Mouse (Mus musculus) hindbrain, embryonic 13.5 days (tissue): Measurements from ENCODE around the gene Neurl4. TPM values are rescaled to one million over a fixed set of nuclear protein-coding genes. Genes with fewer than 3 reads are reported as not detected.

Source experiments
- ATAC-seq: fragments of 200-750 bp; cut with Nextera tagmentation; 2 replicates; pipeline ENCODE4 v1.8.0; 2017; ENCODE audit warnings: moderate TSS enrichment; ENCODE audit not compliant: low FRiP score
- H3K27ac ChIP-seq: fragments of 300-500 bp; sonication (generic); 2 replicates; pipeline ENCODE4 v1.5.1; 2015; ENCODE audit warnings: inconsistent platforms, mild to moderate bottlenecking, moderate library complexity
- H3K27me3 ChIP-seq: fragments of 300-500 bp; sonication (generic); 2 replicates; pipeline ENCODE4 v1.6.1; 2015; ENCODE audit warnings: mild to moderate bottlenecking, inconsistent platforms
- H3K36me3 ChIP-seq: fragments of 300-500 bp; sonication (generic); 2 replicates; pipeline ENCODE4 v1.6.1; 2015; ENCODE audit warnings: mild to moderate bottlenecking, inconsistent platforms
- H3K4me1 ChIP-seq: fragments of 300-500 bp; sonication (generic); replicated peaks from 2 replicates; pipeline ENCODE4 v1.6.1; 2015; ENCODE audit warnings: inconsistent platforms
- H3K4me2 ChIP-seq: fragments of 300-500 bp; sonication (generic); 2 replicates; pipeline ENCODE4 v1.6.1; 2015; ENCODE audit warnings: inconsistent platforms, mild to moderate bottlenecking, moderate library complexity
- H3K4me3 ChIP-seq: fragments of 300-500 bp; sonication (generic); 2 replicates; pipeline ENCODE4 v1.5.1; 2015; ENCODE audit warnings: mild to moderate bottlenecking, inconsistent platforms
- H3K9ac ChIP-seq: fragments of 300-500 bp; sonication (generic); 2 replicates; pipeline ENCODE4 v1.6.1; 2015; ENCODE audit warnings: mild to moderate bottlenecking, inconsistent platforms
- H3K9me3 ChIP-seq: fragments of 300-500 bp; sonication (generic); 2 replicates; pipeline ENCODE4 v1.6.1; 2016; ENCODE audit warnings: inconsistent platforms
- WGBS: fragments of 180-500 bp; shearing (Covaris S2); methylation state at CpG from one replicate; pipeline ENCODE4 v1.1.7; 2015; 5-methylcytosine and 5-hydroxymethylcytosine counted together
- polyA plus RNA-seq: library from polyadenylated mRNA; unstranded; fragments of >200 nt; fragmentation: Nextera tagmentation; extraction: Ambion mirVana; gene quantifications from 2 replicates; pipeline ENCODE4 v1.2.1, GENCODE M21; 2015

The Neurl4 gene
- polyA plus RNA-seq, 1 experiment from 2014 or later: 22.6 TPM

DNA sequence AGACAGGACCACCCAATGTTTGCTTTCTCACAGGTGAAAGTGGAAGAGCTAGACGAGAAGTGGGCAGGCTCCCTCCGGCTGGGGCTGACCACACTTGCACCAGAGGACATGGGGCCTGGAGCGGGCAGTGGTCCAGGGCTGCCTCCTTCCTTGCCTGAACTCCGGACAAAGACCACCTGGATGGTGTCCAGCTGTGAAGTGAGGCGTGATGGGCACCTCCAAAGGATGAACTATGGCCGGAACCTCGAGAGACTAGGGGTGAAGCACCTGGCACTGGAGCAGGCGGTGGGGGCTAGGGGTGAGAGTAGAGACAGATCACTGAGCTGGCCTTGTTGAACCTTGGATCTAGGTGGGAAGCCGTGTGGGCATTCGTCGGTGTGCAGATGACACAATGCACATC lies 7.8 kb downstream of the Neurl4 start:
- ATAC-seq: no peak
- Histone ChIP-seq H3K9me3 (no peaks in the 10 kb centered on the region), H3K4me2 (no peak overlapping the region), H3K27me3 (no peaks in the 10 kb centered on the region), H3K36me3 (peaks cover 98% of the 10 kb centered on the region), H3K27ac (no peak overlapping the region), H3K4me3 (no peak overlapping the region), H3K9ac (no peak overlapping the region), H3K4me1 (peaks cover 9% of the 10 kb centered on the region)
- 94% methylated on average over 11 of the region's 11 CpGs for WGBS

- H3K27ac ChIP-seq: no peak overlapping the region
- 92% methylated on average over 5 of the region's 5 CpGs for WGBS
- no peak overlapping the region for H3K4me3 ChIP-seq
- peaks cover 93% of the 10 kb centered on the region for H3K36me3 ChIP-seq
- no peaks in the 10 kb centered on the region for H3K9me3 ChIP-seq
- no peak for ATAC-seq
- peaks cover 10% of the 10 kb centered on the region for H3K4me1 ChIP-seq
- no peak overlapping the region for H3K4me2 ChIP-seq
- no peaks in the 10 kb centered on the region for H3K27me3 ChIP-seq
- H3K9ac ChIP-seq: no peak overlapping the region
Measured at GRCm38 (mm10) chr11:69909174-69909573, 8.3 kb downstream of the Neurl4 start.

DNA sequence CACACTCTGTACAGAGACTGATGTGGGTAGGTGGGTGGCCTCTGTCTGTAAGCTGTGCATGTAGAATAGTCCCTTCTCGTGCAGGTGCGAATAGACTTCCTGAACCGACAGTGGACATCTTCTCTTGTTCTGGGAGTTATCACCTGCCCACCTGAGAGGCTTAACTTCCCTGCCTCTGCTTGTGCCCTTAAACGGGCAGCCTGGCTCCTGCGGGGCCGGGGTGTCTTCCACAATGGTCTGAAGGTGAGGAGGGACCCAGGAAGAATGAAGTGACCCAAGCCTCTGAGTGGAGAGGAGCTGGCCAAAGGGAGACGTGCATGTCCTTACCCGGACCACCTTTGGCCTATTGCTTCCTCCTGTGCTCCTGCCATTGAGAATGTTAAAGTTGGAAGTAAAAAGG lies 9.3 kb downstream of the Neurl4 start:
- no peak for ATAC-seq
- Histone ChIP-seq H3K36me3 (peaks cover 88% of the 10 kb centered on the region), H3K4me1 (peaks cover 20% of the 10 kb centered on the region), H3K27ac (no peak overlapping the region), H3K9ac (0 out of 2 replicates have a peak overlapping the region, but pooled peaks have one; percentile 8), H3K4me2 (no peak overlapping the region), H3K9me3 (no peaks in the 10 kb centered on the region), H3K27me3 (no peaks in the 10 kb centered on the region), H3K4me3 (no peak overlapping the region)
- 96% methylated on average over 8 of the region's 8 CpGs for WGBS

GRCm38 (mm10) chr11:69910781-69911560 lies 10.1 kb downstream of the Neurl4 start:
- 0 out of 2 replicates have a peak overlapping the region, but pooled peaks have one; percentile 8 for H3K9ac ChIP-seq
- ATAC-seq: no peak
- no peaks in the 10 kb centered on the region for H3K9me3 ChIP-seq
- WGBS: 96% methylated on average over 17 of the region's 17 CpGs
- no peak overlapping the region for H3K27ac ChIP-seq
- no peak overlapping the region for H3K4me2 ChIP-seq
- H3K4me1 ChIP-seq: peaks cover 28% of the 10 kb centered on the region
- H3K36me3 ChIP-seq: peaks cover 88% of the 10 kb centered on the region
- H3K4me3 ChIP-seq: no peak overlapping the region
- no peaks in the 10 kb centered on the region for H3K27me3 ChIP-seq

DNA sequence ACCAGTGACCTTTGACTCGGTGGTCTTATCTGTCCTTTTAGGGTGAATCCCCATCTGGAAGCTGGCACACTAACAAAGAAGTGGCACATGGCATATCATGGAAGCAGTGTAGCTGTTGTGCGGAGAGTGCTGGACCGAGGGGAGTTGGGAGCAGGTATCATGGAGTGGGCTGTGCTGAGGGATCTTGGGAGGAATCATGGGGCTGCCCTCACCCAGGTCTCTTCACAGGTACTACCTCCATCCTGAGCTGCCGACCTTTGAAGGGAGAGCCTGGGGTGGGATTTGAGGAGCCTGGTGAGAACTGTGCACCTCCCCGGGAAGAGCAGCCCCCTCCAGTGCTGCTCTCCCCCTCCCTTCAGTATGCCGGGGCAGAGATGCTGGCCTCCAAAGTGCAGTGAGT lies 10.8 kb downstream of the Neurl4 start:
- Histone ChIP-seq H3K4me2 (no peak overlapping the region), H3K9me3 (no peaks in the 10 kb centered on the region), H3K4me1 (peaks cover 31% of the 10 kb centered on the region), H3K27me3 (no peaks in the 10 kb centered on the region), H3K36me3 (peaks cover 88% of the 10 kb centered on the region), H3K27ac (no peak overlapping the region), H3K4me3 (no peak overlapping the region), H3K9ac (no peak overlapping the region)
- 91% methylated on average over 6 of the region's 6 CpGs for WGBS
- no peak for ATAC-seq

DNA sequence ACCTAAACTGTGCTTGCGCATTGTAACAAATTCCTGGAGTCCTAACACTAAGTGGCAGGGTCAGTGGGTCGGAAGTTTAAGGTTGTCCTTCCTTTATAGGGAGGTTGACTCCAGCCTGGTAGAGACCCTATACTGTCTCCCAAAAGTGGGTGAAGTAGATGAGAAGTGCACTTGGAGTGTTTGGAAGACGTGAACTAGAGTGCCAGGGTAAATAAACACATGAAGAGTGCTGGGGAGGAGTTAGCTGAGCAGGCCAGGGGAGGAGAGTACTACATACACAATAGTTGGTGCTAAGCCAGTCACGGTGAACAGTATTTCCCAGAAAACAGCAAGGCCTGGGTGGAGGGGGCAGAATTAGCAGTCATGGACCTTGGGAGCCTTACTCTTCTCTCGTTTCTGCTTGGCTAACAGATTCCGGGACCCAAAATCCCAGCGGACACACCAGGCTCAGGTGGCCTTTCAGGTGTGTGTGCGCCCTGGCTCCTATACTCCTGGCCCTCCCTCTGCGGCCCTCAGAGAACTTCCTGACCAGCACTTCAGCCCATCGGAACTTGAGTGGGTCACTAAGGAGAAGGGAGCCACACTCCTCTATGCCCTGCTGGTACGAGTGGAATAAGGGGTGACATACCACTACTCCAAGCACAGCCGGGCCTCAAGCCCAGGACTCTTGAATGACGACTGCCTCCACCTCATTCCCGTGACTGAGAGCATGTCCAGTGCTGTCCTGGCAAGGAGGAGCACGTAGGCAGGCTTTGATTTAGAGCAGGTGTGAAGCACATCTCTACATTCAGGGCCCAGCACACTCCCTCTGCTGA lies 12.1 kb downstream of the Neurl4 start:
- Histone ChIP-seq H3K9me3 (no peaks in the 10 kb centered on the region), H3K4me3 (peak overlapping the region; percentile 91), H3K4me2 (peak overlapping the region; percentile 100), H3K27me3 (no peaks in the 10 kb centered on the region), H3K27ac (peak overlapping the region; percentile 91), H3K9ac (peak overlapping the region; percentile 91), H3K4me1 (peaks cover 31% of the 10 kb centered on the region), H3K36me3 (peaks cover 88% of the 10 kb centered on the region)
- 79% methylated on average over 15 of the region's 15 CpGs for WGBS
- ATAC-seq: peak; percentile 29

DNA sequence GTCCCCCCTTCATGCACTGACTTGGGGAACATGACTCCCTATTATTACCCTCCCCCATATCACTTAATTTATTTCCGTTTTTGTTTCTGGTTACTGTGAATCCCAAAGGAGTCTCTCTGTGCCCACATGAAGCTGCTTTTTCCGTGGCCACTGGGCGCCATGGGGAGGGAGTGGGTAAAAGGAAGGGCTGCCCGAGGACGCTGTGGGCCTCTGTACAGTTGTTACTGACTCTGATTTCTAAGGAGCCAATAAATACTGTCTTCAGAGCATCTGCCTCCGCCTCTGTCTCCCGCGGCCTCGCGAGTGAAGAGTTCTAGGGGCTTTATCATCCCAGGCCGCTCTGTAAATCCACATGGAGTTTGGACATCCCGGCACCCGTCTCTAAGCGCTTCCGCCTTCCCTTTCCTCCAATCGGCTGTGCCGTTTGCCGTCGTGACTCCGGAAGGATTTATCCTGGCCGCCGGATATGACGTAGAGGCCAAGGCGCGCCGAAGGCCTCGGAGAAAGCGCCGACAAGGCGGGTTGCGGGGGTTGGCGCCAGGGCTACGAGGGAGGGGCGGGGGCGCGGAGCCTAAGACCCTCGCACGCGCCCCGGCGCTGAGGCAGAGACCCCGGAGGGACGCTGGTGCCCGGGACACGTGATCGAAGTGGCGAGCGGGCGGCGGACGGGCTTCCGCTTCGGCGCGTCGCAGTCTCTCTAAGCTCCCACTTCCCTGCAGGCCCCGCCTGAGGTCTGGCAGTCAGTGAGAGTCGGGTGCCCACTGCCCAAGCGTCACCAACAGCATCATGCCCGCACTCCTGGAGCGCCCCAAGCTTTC lies 12.9 kb downstream of the Neurl4 start, which contains the start of gene Gps2:
Gps2 (plus strand) TSS at position 335 of the 818 bp plus-strand sequence.
- Histone ChIP-seq H3K36me3 (peaks cover 87% of the 10 kb centered on the region), H3K27me3 (no peaks in the 10 kb centered on the region), H3K9me3 (no peaks in the 10 kb centered on the region), H3K4me2 (peak within 1 kb of the TSS; percentile 100), H3K4me3 (peak within 1 kb of the TSS; percentile 91), H3K9ac (peak within 1 kb of the TSS; percentile 91), H3K4me1 (peaks cover 35% of the 10 kb centered on the region), H3K27ac (peak within 1 kb of the TSS; percentile 91)
- peak; percentile 89 for ATAC-seq
- WGBS: 2% methylated on average over 61 of the region's 61 CpGs

DNA sequence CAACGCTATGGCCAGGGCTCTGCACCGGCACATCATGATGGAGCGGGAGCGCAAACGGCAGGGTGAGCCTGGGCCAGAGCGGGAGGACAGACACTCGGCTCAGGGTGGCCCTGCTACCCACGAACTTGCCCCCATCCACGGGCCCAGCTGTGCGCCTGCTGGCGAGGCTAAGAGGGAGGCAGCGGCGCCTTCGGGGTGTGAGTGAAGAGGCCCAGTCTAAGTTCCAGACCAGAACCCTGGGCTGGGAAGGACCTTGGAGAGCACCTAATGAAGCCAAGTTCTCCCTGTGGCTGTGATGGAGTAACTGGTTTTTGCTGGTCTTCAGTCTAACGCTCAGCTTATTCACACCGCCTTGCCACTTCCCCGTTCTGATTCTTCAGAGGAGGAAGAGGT lies 13.5 kb downstream of the Neurl4 start:
- no peak for ATAC-seq
- Histone ChIP-seq H3K4me1 (peaks cover 41% of the 10 kb centered on the region), H3K9ac (peak overlapping the region; percentile 91), H3K36me3 (peaks cover 84% of the 10 kb centered on the region), H3K4me3 (peak overlapping the region; percentile 91), H3K4me2 (peak overlapping the region; percentile 100), H3K27ac (peak overlapping the region; percentile 91), H3K27me3 (no peaks in the 10 kb centered on the region), H3K9me3 (no peaks in the 10 kb centered on the region)
- WGBS: 3% methylated on average over 17 of the region's 17 CpGs

- Histone ChIP-seq H3K36me3 (peaks cover 78% of the 10 kb centered on the region), H3K4me1 (peaks cover 47% of the 10 kb centered on the region), H3K9ac (peak overlapping the region; percentile 91), H3K4me3 (peak overlapping the region; percentile 91), H3K9me3 (no peaks in the 10 kb centered on the region), H3K4me2 (peak overlapping the region; percentile 100), H3K27me3 (no peaks in the 10 kb centered on the region), H3K27ac (no peak overlapping the region)
- ATAC-seq: no peak
- WGBS: 38% methylated on average over 9 of the region's 9 CpGs
Measured at GRCm38 (mm10) chr11:69914917-69915430, 14.1 kb downstream of the Neurl4 start.

DNA sequence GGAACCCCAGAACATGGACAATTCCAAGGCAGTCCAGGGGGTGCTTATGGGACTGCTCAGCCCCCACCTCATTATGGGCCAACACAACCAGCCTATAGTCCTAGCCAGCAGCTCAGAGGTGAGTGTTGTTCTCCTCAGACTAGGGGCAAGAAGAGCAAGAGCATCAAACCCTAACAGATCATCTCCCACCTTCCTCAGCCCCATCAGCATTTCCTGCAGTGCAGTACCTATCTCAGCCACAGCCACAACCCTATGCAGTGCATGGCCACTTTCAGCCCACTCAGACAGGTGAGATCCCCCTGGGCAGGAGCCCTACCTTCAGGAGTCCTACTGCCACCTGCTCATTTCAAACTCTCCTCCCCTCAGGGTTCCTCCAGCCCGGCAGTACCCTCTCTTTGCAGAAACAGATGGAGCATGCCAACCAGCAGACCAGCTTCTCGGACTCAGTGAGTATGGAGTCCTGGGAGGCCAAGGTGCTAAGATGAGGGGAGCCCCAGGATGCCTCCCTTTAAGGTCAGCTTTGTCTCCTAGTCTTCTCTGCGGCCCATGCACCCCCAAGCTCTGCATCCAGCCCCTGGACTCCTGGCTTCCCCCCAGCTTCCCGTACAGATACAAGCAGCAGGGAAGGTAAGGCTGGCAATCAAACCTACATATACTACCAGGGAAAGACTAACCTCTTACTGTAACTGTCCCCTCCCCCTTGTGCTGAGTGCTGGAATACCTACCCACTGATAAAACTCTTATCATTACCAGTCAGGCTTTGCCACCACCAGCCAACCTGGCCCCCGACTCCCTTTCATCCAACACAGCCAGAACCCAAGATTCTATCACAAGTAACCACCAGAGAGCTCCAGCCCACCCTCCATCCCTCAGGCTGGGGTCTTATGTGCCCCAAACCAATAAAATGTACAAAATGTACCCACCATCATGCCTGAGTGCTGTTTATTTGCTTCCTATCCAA lies 15.1 kb downstream of the Neurl4 start:
- H3K27me3 ChIP-seq: no peaks in the 10 kb centered on the region
- peaks cover 68% of the 10 kb centered on the region for H3K36me3 ChIP-seq
- peaks cover 51% of the 10 kb centered on the region for H3K4me1 ChIP-seq
- 67% methylated on average over 5 of the region's 5 CpGs for WGBS
- no peak overlapping the region for H3K4me2 ChIP-seq
- peak overlapping the region; percentile 35; the same call in 1 of the 2 replicates for H3K9ac ChIP-seq
- H3K4me3 ChIP-seq: peak overlapping the region; percentile 4; the same call in 1 of the 2 replicates
- H3K27ac ChIP-seq: no peak overlapping the region
- no peak for ATAC-seq
- H3K9me3 ChIP-seq: no peaks in the 10 kb centered on the region
